Mouse (Mus musculus) heart, postnatal 0 days (tissue): Measurements from ENCODE around the gene Tgfbr3. TPM values are rescaled to one million over a fixed set of nuclear protein-coding genes. Genes with fewer than 3 reads are reported as not detected.
A peak's percentile ranks its signal among the peaks of the same experiment; 100 is the strongest.
"Not testable (repeated sequence)": the region's sequence is repeated elsewhere in the genome, so short reads cannot be mapped to it uniquely, and the experiment has no call there.

Experiments
- ATAC-seq: fragments of 200-750 bp; cut with Nextera tagmentation; 2 replicates; pipeline ENCODE4 v1.8.0; 2017; ENCODE audit warnings: low read depth, moderate number of reproducible peaks, moderate library complexity; ENCODE audit not compliant: insufficient read depth
- DNase-seq: peaks from one replicate; pipeline ENCODE4 v3.0.0-alpha.2; 2016; ENCODE audit warnings: low spot score
- H3K27ac ChIP-seq: fragments of 300-500 bp; sonication (generic); 2 replicates; pipeline ENCODE4 v1.5.1; 2014; ENCODE audit warnings: low read depth, mild to moderate bottlenecking
- H3K27me3 ChIP-seq: fragments of 300-500 bp; sonication (generic); 2 replicates; pipeline ENCODE4 v1.6.1; 2014; ENCODE audit warnings: low read length, mixed read lengths; ENCODE audit not compliant: control insufficient read depth, insufficient read depth
- H3K36me3 ChIP-seq: fragments of 300-500 bp; sonication (generic); replicated peaks from 2 replicates; pipeline ENCODE4 v1.6.1; 2014; ENCODE audit warnings: low read length, mixed read lengths; ENCODE audit not compliant: control insufficient read depth, insufficient read depth
- H3K4me1 ChIP-seq: fragments of 300-500 bp; sonication (generic); 2 replicates; pipeline ENCODE4 v1.6.1; 2014; ENCODE audit warnings: antibody characterized with exemption; ENCODE audit not compliant: control insufficient read depth, insufficient read depth
- H3K4me2 ChIP-seq: fragments of 300-500 bp; sonication (generic); 2 replicates; pipeline ENCODE4 v1.6.1; 2014; ENCODE audit warnings: low read depth, mild to moderate bottlenecking, low read length, moderate library complexity
- H3K4me3 ChIP-seq: fragments of 300-500 bp; sonication (generic); 2 replicates; pipeline ENCODE4 v1.5.1; 2014; ENCODE audit warnings: low read depth, low read length
- H3K9ac ChIP-seq: fragments of 300-500 bp; sonication (generic); replicated peaks from 2 replicates; pipeline ENCODE4 v1.6.1; 2014; ENCODE audit warnings: low read depth, low read length, mixed read lengths
- H3K9me3 ChIP-seq: fragments of 300-500 bp; sonication (generic); replicated peaks from 2 replicates; pipeline ENCODE4 v1.6.1; 2016; ENCODE audit warnings: low read length; ENCODE audit not compliant: control insufficient read depth
- CTCF ChIP-seq: IDR thresholded peaks from 2 replicates; pipeline ENCODE4 v1.5.1; 2016; ENCODE audit warnings: antibody characterized with exemption, control low read depth, low read depth
- EP300 ChIP-seq: IDR thresholded peaks from 2 replicates; pipeline ENCODE4 v1.6.1; 2016; ENCODE audit warnings: antibody characterized with exemption, low read depth
- WGBS: fragments of 180-500 bp; shearing (Covaris S2); extraction: QIAGEN DNeasy Blood & Tissue Kit; methylation state at CpG from one replicate; pipeline ENCODE4 v1.1.7; 2014; 5-methylcytosine and 5-hydroxymethylcytosine counted together
- polyA plus RNA-seq: library from polyadenylated mRNA; unstranded; fragments of >200 nt; fragmentation: Nextera tagmentation; extraction: Ambion mirVana; gene quantifications from 2 replicates; pipeline ENCODE4 v1.2.1, GENCODE M21; 2015
- total RNA-seq: library from RNA; depleted of rRNA; stranded (reverse); fragments of >200 nt; gene quantifications from 2 replicates; pipeline ENCODE4 v1.2.3, GENCODE M21; 2014; ENCODE audit warnings: low replicate concordance

Gene Tgfbr3
- total and polyA plus RNA-seq, 2 experiments from 2014 or later, result 11.8 to 60.6 TPM

GRCm38 (mm10) chr5:107224820-107225417 is 64.5 kb downstream of the Tgfbr3 start:
- Histone ChIP-seq H3K27ac (no peak overlapping the region), H3K9ac (no peak overlapping the region), H3K4me1 (peaks cover 27% of the 10 kb centered on the region; the same call in 1 of the 2 replicates), H3K4me3 (no peak overlapping the region), H3K4me2 (no peak overlapping the region), H3K36me3 (no peaks in the 10 kb centered on the region), H3K9me3 (no peaks in the 10 kb centered on the region), H3K27me3 (no peaks in the 10 kb centered on the region)
- ATAC-seq (no peak), DNase-seq (no peak)
- WGBS, result 78% methylated on average over 7 of the region's 7 CpGs
- no peak for TF ChIP-seq EP300
- TF ChIP-seq CTCF, result no peak

- Histone ChIP-seq H3K27ac (peak overlapping the region; percentile 14; the same call in 1 of the 2 replicates), H3K9me3 (no peaks in the 10 kb centered on the region), H3K4me1 (peaks cover 27% of the 10 kb centered on the region; the same call in 1 of the 2 replicates), H3K27me3 (no peaks in the 10 kb centered on the region), H3K4me3 (no peak overlapping the region), H3K9ac (no peak overlapping the region), H3K36me3 (no peaks in the 10 kb centered on the region), H3K4me2 (no peak overlapping the region)
- no peak for TF ChIP-seq EP300
- no peak for TF ChIP-seq CTCF
- WGBS, result 27% methylated on average over 5 of the region's 5 CpGs
- no peak for DNase-seq
- ATAC-seq, result peak; percentile 30; the same call in 1 of the 2 replicates
Measured at GRCm38 (mm10) chr5:107224151-107224550, 65.3 kb downstream of the Tgfbr3 start.

GRCm38 (mm10) chr5:107223483-107223882 is 65.9 kb downstream of the Tgfbr3 start:
- ATAC-seq, H3K27ac ChIP-seq, H3K9me3 ChIP-seq, DNase-seq, H3K27me3 ChIP-seq, H3K36me3 ChIP-seq, H3K4me3 ChIP-seq, H3K9ac ChIP-seq, H3K4me2 ChIP-seq: not testable (repeated sequence)
- WGBS, result 70% methylated on average over 2 of the region's 2 CpGs
- peaks cover 20% of the 10 kb centered on the region; the same call in 1 of the 2 replicates for H3K4me1 ChIP-seq

- Histone ChIP-seq H3K4me1 (peaks cover 19% of the 10 kb centered on the region; the same call in 1 of the 2 replicates), H3K9ac (no peak overlapping the region), H3K4me3 (no peak overlapping the region), H3K4me2 (no peak overlapping the region), H3K36me3 (no peaks in the 10 kb centered on the region), H3K27ac (no peak overlapping the region), H3K9me3 (no peaks in the 10 kb centered on the region), H3K27me3 (no peaks in the 10 kb centered on the region)
- ATAC-seq, result no peak
- DNase-seq, result no peak
- no peak for TF ChIP-seq CTCF
- TF ChIP-seq EP300, result no peak
- 57% methylated on average over 9 of the region's 9 CpGs for WGBS
Measured at GRCm38 (mm10) chr5:107223029-107223428, 66.4 kb downstream of the Tgfbr3 start.

GRCm38 (mm10) chr5:107222670-107223005 is 66.8 kb downstream of the Tgfbr3 start:
- no peak overlapping the region for H3K9ac ChIP-seq
- 74% methylated on average over 1 of the region's 1 CpGs for WGBS
- peaks cover 23% of the 10 kb centered on the region; the same call in 1 of the 2 replicates for H3K4me1 ChIP-seq
- no peaks in the 10 kb centered on the region for H3K9me3 ChIP-seq
- H3K4me2 ChIP-seq, result no peak overlapping the region
- no peak overlapping the region for H3K27ac ChIP-seq
- DNase-seq (no peak), ATAC-seq (no peak)
- no peak overlapping the region for H3K4me3 ChIP-seq
- TF ChIP-seq EP300 (no peak), CTCF (no peak)
- no peaks in the 10 kb centered on the region for H3K36me3 ChIP-seq
- H3K27me3 ChIP-seq, result no peaks in the 10 kb centered on the region
